Mouse (Mus musculus) limb, embryonic 14.5 days (tissue): Measurements from ENCODE around the gene Gtf3c5. TPM values are rescaled to one million over a fixed set of nuclear protein-coding genes. Genes with fewer than 3 reads are reported as not detected.

Source experiments
- ATAC-seq: fragments of 200-750 bp; cut with Nextera tagmentation; 2 replicates; pipeline ENCODE4 v1.8.0; 2017; ENCODE audit warnings: low read depth, moderate number of reproducible peaks, moderate TSS enrichment; ENCODE audit not compliant: low FRiP score
- DNase-seq: peaks from one replicate; pipeline ENCODE4 v3.0.0-alpha.2; 2015; ENCODE audit warnings: low spot score
- H3K27ac ChIP-seq: fragments of 300-500 bp; sonication (generic); replicated peaks from 2 replicates; pipeline ENCODE4 v1.5.1; 2014; ENCODE audit warnings: low read depth, mild to moderate bottlenecking, low read length, moderate library complexity, mixed read lengths
- H3K27me3 ChIP-seq: fragments of 300-500 bp; sonication (generic); 2 replicates; pipeline ENCODE4 v1.6.1; 2014; ENCODE audit warnings: low read length, mixed read lengths; ENCODE audit not compliant: control insufficient read depth, insufficient read depth
- H3K36me3 ChIP-seq: fragments of 300-500 bp; sonication (generic); 2 replicates; pipeline ENCODE4 v1.6.1; 2014; ENCODE audit warnings: mild to moderate bottlenecking, low read length, moderate library complexity, mixed read lengths; ENCODE audit not compliant: control insufficient read depth, insufficient read depth
- H3K4me1 ChIP-seq: fragments of 300-500 bp; sonication (generic); 2 replicates; pipeline ENCODE4 v1.6.1; 2014; ENCODE audit warnings: antibody characterized with exemption, low read length, mixed read lengths; ENCODE audit not compliant: control insufficient read depth, insufficient read depth
- H3K4me2 ChIP-seq: fragments of 300-500 bp; sonication (generic); replicated peaks from 2 replicates; pipeline ENCODE4 v1.6.1; 2014; ENCODE audit warnings: low read depth, mild to moderate bottlenecking, low read length, moderate library complexity; ENCODE audit not compliant: severe bottlenecking
- H3K4me3 ChIP-seq: fragments of 300-500 bp; sonication (generic); replicated peaks from 2 replicates; pipeline ENCODE4 v1.5.1; 2014; ENCODE audit warnings: low read length
- H3K9ac ChIP-seq: fragments of 300-500 bp; sonication (generic); 2 replicates; pipeline ENCODE4 v1.6.1; 2014; ENCODE audit warnings: mild to moderate bottlenecking, low read depth, low read length, moderate library complexity; ENCODE audit not compliant: severe bottlenecking
- H3K9me3 ChIP-seq: fragments of 300-500 bp; sonication (generic); 2 replicates; pipeline ENCODE4 v1.6.1; 2016; ENCODE audit warnings: low read length; ENCODE audit not compliant: control insufficient read depth
- POLR2A ChIP-seq: fragments of 200-500 bp; IDR thresholded peaks from 2 replicates; pipeline ENCODE4 v1.8.0; 2012; ENCODE audit warnings: inconsistent platforms, mild to moderate bottlenecking, moderate library complexity, borderline replicate concordance; ENCODE audit not compliant: insufficient read depth, insufficient read length; ENCODE audit errors: extremely low read depth
- WGBS: fragments of 180-500 bp; shearing (Covaris S2); extraction: QIAGEN DNeasy Blood & Tissue Kit; methylation state at CpG from one replicate; pipeline ENCODE4 v1.1.7; 2014; 5-methylcytosine and 5-hydroxymethylcytosine counted together
- polyA plus RNA-seq, 2 experiments: library from polyadenylated mRNA; depleted of rRNA in 1 of 2; stranded (reverse) in 1 of 2; unstranded in 1 of 2; fragments of >200 nt; fragmentation: Nextera tagmentation in 1 of 2; extraction: Ambion mirVana in 1 of 2; gene quantifications; 2 replicates each; pipeline versions ENCODE4 v1.2.1 to v1.2.3; 2012 to 2014

The Gtf3c5 gene
- polyA plus RNA-seq, 2 experiments = 29.7 to 52.4 TPM

DNA sequence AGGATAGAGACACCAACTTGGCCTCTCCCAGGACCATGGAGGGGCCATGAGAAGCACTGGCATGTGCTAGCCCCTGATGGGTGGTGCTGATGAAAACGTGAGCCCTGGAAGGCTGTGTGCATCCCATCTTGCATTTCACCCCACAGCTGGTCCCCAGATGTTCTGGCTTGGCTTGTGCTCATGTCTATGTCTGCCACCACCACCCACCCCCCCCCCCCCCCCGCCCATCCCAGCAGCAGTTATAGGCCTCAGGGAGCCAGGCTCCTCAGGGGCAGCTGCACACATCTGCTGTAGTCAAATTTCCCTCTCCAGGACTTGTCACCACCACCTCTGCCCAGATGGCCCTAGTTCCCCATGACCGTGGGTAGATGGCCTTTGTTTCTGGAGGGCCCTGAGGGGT, 13.6 kb downstream of the Gtf3c5 start:
- Histone ChIP-seq H3K4me1 (no peaks in the 10 kb centered on the region), H3K9ac (no peak overlapping the region), H3K4me2 (no peak overlapping the region), H3K4me3 (no peak overlapping the region), H3K27ac (peak overlapping the region; percentile 39; the same call in 1 of the 2 replicates), H3K9me3 (no peaks in the 10 kb centered on the region), H3K27me3 (no peaks in the 10 kb centered on the region), H3K36me3 (peaks cover 88% of the 10 kb centered on the region)
- peak; percentile 66; the same call in 1 of the 2 replicates for ATAC-seq
- peak; percentile 59 for DNase-seq
- 24% methylated on average over 2 of the region's 3 CpGs for WGBS
- TF ChIP-seq POLR2A = no peak

DNA sequence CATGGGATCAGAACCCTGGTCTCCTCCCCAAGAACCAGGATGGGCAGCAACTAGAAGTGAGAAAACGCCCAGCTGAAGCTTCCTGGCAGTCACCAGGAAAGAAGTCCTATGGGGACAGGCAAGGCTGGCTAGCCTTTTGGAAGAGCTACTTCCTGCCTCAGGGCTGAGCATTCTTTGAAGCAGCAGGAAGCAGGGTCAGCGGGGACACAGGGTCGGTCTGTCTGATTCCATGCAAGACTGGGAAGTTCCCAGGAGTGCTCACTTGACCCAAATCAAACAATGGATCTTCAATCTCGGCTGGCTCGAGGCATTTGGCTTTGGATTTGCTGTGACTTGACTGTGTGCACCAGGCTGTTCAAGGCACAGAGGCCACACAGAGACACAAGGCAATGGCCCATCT, 17.0 kb downstream of the Gtf3c5 start:
- TF ChIP-seq POLR2A = no peak

DNA sequence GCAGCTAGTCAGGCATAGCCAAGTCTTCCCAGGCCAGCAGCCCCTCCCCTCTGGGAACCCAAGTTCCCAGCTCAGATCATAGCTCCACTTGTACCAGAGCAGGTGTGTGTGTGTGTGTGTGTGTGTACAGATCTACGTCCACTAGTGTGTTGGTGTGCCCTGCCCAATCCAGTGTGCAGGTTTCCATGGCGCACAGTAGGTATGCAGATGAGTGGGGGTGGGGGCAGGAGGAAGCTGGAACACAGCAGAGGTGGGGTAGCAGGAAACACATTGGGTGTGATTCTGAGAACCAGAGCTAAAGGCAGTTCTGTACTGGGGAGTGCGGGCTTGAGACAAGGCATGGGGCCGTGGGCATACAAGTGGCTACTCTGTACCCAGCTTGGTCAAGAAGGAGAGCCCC, 19.2 kb downstream of the Gtf3c5 start:
- Histone ChIP-seq H3K4me3 (no peak overlapping the region), H3K9ac (no peak overlapping the region), H3K27me3 (no peaks in the 10 kb centered on the region), H3K36me3 (peaks cover 45% of the 10 kb centered on the region), H3K4me1 (no peaks in the 10 kb centered on the region), H3K4me2 (no peak overlapping the region), H3K27ac (no peak overlapping the region), H3K9me3 (no peaks in the 10 kb centered on the region)
- DNase-seq (no peak), ATAC-seq (no peak; the same call in 1 of the 2 replicates)
- no peak for TF ChIP-seq POLR2A
- 98% methylated on average over 4 of the region's 4 CpGs for WGBS

More for the DNA sequence above, 17.0 kb downstream of the Gtf3c5 start:
- H3K36me3 ChIP-seq = peaks cover 61% of the 10 kb centered on the region
- H3K4me1 ChIP-seq = no peaks in the 10 kb centered on the region
- no peak overlapping the region for H3K4me2 ChIP-seq
- H3K27me3 ChIP-seq = no peaks in the 10 kb centered on the region
- H3K4me3 ChIP-seq = no peak overlapping the region
- H3K9ac ChIP-seq = no peak overlapping the region
- no peaks in the 10 kb centered on the region for H3K9me3 ChIP-seq
- DNase-seq (no peak), ATAC-seq (no peak)
- 74% methylated on average over 5 of the region's 5 CpGs for WGBS
- H3K27ac ChIP-seq = no peak overlapping the region

GRCm38 (mm10) chr2:28563830-28564229, 19.7 kb downstream of the Gtf3c5 start:
- no peaks in the 10 kb centered on the region for H3K9me3 ChIP-seq
- no peak overlapping the region for H3K4me2 ChIP-seq
- no peak for TF ChIP-seq POLR2A
- H3K27ac ChIP-seq = no peak overlapping the region
- ATAC-seq (no peak), DNase-seq (no peak)
- H3K36me3 ChIP-seq = peaks cover 39% of the 10 kb centered on the region
- H3K9ac ChIP-seq = no peak overlapping the region
- no peak overlapping the region for H3K4me3 ChIP-seq
- H3K27me3 ChIP-seq = no peaks in the 10 kb centered on the region
- H3K4me1 ChIP-seq = no peaks in the 10 kb centered on the region

- Histone ChIP-seq H3K9ac (0 out of 2 replicates have a peak within 1 kb of the TSS, but pooled peaks have one; percentile 4), H3K4me1 (no peaks in the 10 kb centered on the region), H3K36me3 (peaks cover 34% of the 10 kb centered on the region), H3K9me3 (no peaks in the 10 kb centered on the region), H3K27me3 (no peaks in the 10 kb centered on the region), H3K27ac (no peak within 1 kb of the TSS; the same call in 1 of the 2 replicates), H3K4me3 (no peak within 1 kb of the TSS), H3K4me2 (no peak within 1 kb of the TSS)
- ATAC-seq (no peak), DNase-seq (no peak)
- TF ChIP-seq POLR2A = no peak
- 61% methylated on average over 6 of the region's 6 CpGs for WGBS
These were observed 20.2 kb downstream of the Gtf3c5 start, which contains the start of gene Cel for GRCm38 (mm10) chr2:28563303-28563702. Gene Cel, minus strand, starts transcription at chr2:28563403.

- DNase-seq (no peak), ATAC-seq (no peak)
- Histone ChIP-seq H3K36me3 (peaks cover 20% of the 10 kb centered on the region), H3K4me1 (no peaks in the 10 kb centered on the region), H3K27me3 (no peaks in the 10 kb centered on the region), H3K9ac (no peak overlapping the region), H3K4me3 (no peak overlapping the region), H3K27ac (no peak overlapping the region), H3K9me3 (no peaks in the 10 kb centered on the region), H3K4me2 (no peak overlapping the region)
- no peak for TF ChIP-seq POLR2A
- 90% methylated on average over 5 of the region's 5 CpGs for WGBS
These were observed 26.1 kb downstream of the Gtf3c5 start for GRCm38 (mm10) chr2:28557452-28557851.
